Mouse (Mus musculus) left cerebral cortex, postnatal 14 days (tissue): Measurements from ENCODE around the gene Vps37c. TPM values are rescaled to one million over a fixed set of nuclear protein-coding genes. Genes with fewer than 3 reads are reported as not detected.

Experiments used
- DNase-seq, 2 experiments: peaks; one replicate each; pipeline ENCODE4 v3.0.0; 2021 to 2022; ENCODE audit warnings: low spot score in 2 of 2, mixed read lengths in 1 of 2
- intact Hi-C: fragments of 180-260 bp; cut with DNase I; formaldehyde crosslinking; loops from one replicate; pipeline ENCODE4 v1.15.1; 2025
- long read RNA-seq, 2 experiments: library from polyadenylated mRNA; stranded (forward); transcript quantifications; one replicate each; pipeline ENCODE4 v2.0.0; 2021
- total RNA-seq, 2 experiments: library from RNA; stranded (reverse); gene quantifications; 2 replicates each; pipeline ENCODE4 v1.2.3; 2021

The Vps37c gene
- 10 to 100 TPM; 29.3 to 32.5 TPM for total RNA-seq
- long read RNA-seq, experiment 1, transcript Vps37c-201 (5 exons, 2,686 nt), result major isoform, 55 of 91 reads
- long read RNA-seq, experiment 1, partial matches to known transcripts, result 0 of 91 reads
- long read RNA-seq, experiment 1, other reads (novel, unspliced or antisense), result 32 of 91 reads
- long read RNA-seq, experiment 2, transcript Vps37c-201 (5 exons, 2,686 nt), result major isoform, 67 of 96 reads
- long read RNA-seq, experiment 2, transcript Vps37c-203 (5 exons, 2,690 nt), result minor isoform, 9 of 96 reads
- long read RNA-seq, experiment 2, partial matches to known transcripts, result 3 of 96 reads
- long read RNA-seq, experiment 2, other reads (novel, unspliced or antisense), result 17 of 96 reads

DNA sequence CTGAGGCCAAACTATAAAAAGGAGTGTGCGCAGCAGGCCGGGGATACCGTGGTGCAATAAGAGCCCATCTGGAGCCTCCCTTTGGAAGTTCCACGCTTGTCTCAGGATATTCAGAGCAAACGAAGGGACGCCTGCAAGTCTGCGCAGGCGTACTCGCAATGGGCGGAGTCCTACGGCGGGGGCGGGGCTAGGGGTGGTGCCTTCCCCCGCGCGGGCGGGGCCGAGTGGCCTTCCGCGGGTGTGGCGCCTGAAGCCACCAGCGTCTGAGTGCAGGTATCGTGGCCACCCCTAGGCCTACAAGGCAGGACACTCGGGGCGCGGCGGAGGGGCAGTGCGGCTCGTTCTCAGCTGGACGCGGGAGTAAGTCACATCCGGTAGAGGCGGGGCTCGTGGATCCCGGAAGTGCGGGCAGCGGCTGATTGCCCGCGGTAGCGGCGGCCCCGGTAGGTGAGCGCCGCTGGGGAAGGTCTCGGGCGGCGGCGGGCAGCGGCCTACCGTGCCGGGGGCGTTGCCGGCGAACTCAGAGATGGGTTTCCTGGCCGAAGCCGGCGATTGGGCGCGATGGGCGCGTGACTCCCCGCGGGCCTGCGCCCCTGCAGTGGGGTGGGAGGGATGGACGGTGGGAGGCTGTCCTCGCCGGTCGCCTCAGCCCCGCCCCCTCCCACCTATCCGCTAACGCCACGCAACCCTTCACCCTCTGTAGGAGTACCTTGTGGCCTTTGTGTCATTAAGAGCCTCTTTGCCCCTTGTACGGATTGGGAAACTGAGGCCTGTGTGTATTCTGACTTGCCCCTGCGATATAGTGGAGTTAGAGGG is at the start of gene Vps37c:
Gene Vps37c (plus strand): TSS at position 199 of the 816 bp plus-strand sequence.
- intact Hi-C loops, result no loop called here
- peak; percentile 91 to 92 for DNase-seq

DNA sequence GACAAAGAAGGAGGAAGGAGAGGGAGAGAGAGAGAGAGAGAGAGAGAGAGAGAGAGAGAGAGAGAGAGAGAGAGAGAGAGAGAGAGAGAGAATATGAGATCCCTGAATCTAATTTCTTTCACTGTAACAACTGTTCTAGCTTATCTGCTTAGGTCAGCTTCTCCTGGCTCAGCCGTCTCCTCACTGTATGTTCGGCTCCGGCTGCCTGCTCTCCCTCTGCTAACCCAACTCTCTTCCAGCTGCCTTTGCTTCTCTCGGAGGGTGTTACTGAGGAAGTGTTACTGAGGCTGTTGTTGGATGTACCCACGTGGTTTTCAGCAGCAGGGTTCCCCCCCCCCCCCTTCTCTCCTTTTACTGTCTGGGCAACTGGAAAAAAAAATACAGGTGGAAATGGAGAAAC is 48.5 kb upstream of the Vps37c start:
- intact Hi-C loops, result no loop called here
- DNase-seq, result no peak

- no peak for DNase-seq
Measured at GRCm38 (mm10) chr19:10640589-10641378, 47.8 kb upstream of the Vps37c start.

DNA sequence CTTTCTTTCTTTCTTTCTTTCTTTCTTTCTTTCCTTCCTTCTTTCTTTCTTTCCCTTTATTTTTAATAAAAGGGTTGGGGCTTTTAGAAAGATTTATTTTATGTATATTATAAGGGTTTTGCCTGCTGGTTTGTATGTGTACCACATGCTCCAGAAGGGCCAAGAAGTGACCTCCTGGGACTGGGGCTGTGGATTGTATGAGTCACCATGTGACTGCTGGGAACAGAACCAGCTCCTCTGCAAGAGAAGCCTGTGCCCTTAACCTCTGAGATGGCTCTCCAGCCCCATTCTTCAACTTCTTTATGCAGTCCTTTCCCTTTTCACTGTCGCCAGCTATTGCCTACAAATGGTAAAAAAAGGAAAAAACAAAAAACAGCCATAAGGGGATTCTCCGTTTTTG is 42.9 kb upstream of the Vps37c start:
- no peak for DNase-seq
- intact Hi-C loops, result no loop called here

More at GRCm38 (mm10) chr19:10640589-10641378, 47.8 kb upstream of the Vps37c start:
- intact Hi-C loops, result no loop called here

DNA sequence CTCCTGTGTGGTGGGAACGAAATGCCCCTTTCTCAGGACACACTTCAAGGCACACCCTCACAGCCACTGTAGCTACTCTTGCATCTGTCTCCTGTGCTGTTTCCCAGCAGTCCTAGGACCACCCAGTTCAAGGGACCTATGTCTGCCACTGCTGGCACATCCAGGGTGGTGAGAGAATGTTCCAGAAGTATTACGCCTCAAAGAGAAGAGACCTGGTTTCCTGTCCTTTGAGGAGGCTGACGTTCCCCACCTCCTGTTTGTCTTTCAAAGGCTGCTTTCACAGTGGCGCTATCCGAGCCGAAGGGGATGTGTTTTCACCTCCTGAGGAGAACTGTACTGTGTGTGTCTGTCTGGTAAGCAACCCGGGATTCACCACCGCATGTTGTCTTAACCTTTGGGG is 40.4 kb upstream of the Vps37c start:
- intact Hi-C loops, result no loop called here
- no peak for DNase-seq

- DNase-seq, result no peak
- intact Hi-C loops, result no loop called here
Measured at GRCm38 (mm10) chr19:10656058-10656457, 32.5 kb upstream of the Vps37c start.

GRCm38 (mm10) chr19:10657742-10658141 is 30.8 kb upstream of the Vps37c start:
- DNase-seq, result no peak
- intact Hi-C loops, result no loop called here

DNA sequence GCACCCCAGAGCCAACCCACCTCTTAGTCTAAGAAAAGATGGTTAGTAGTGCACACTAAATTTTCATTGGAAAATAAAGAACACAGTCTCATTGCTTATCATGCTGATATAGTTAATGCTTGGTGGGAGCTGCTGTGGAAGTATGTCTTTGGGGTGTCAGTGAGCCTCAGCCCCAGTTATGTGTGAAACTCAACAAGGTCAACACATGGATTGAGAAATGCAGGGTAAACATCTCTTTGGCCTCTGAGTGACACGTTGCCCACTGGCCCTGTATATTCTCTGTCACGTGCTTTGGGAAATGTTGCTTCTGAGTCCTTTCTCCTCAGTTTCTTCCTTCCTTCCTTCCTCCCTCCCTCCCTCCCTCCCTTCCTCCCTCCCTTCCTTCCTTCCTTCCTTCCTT is 30.1 kb upstream of the Vps37c start:
- no peak for DNase-seq
- intact Hi-C loops, result no loop called here

GRCm38 (mm10) chr19:10661373-10661772 is 27.2 kb upstream of the Vps37c start:
- intact Hi-C loops, result no loop called here
- DNase-seq, result no peak

- intact Hi-C loops, result no loop called here
- no peak for DNase-seq
Measured at GRCm38 (mm10) chr19:10661919-10662318, 26.6 kb upstream of the Vps37c start.

DNA sequence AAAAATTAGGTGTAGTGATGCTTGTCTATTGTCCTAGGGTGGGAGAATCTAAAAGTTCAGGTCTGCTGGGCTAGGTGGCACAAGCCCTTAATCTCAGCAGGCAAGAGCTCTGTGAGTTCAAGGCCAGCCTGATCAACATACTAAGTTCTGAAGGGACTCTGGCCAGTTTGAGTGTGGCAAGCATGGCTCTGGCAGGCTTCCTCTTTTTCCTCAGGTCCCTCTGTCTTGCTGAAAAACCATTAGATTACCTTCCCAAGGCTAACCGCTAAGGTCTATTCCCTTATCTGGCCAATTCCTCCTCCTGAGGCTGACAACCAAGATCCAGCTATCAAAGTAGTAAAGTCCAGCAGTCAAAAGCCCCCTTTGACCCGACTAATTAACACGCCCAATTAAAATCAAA is 25.9 kb upstream of the Vps37c start:
- DNase-seq, result no peak
- intact Hi-C loops, result no loop called here

DNA sequence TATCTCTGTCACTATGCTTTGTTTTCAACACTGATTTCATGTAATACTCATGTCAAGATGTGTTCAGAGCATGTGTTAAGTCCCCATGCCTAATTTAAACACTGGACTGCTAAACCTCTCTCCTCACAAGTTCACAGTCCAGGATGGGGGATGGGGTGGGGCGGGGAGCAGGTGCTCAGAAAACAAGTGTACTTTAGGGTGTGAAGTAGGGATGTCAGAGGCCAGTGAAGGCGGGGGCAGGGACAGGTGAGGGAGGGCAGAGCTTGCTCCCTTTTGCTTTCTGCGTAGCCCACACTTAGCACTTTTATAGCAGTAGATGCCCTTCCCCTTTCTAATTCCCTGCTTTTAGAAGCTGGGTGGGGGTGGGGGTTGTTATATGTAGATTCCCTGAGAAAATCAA is 23.4 kb upstream of the Vps37c start:
- no peak for DNase-seq
- intact Hi-C loops, result loop anchor here (5.0 kb wide), 2 partner anchors 292 to 312 kb away; no protein-coding TSS in a partner anchor

DNA sequence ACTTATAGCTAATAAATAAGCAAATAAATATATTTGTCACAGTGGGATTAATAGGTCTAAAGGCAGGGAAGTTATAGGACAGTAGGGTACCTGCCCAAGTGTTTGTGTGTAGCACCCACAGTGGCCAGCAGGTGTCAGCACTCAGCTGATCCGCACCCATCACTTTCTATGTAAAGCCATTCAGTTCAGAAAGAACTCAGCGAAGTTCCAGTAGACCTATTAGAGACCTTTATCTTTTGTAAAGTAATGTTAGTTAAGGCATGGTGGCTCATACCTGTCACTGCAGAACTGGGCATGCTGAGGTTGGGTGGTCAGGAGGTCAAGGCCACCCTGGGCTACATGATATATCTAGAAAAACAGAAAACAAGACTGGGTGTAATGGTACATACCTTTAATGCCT is 23.0 kb upstream of the Vps37c start:
- intact Hi-C loops, result loop anchor here (5.0 kb wide), 2 partner anchors 292 to 312 kb away; no protein-coding TSS in a partner anchor
- DNase-seq, result peak; percentile 43 to 78

DNA sequence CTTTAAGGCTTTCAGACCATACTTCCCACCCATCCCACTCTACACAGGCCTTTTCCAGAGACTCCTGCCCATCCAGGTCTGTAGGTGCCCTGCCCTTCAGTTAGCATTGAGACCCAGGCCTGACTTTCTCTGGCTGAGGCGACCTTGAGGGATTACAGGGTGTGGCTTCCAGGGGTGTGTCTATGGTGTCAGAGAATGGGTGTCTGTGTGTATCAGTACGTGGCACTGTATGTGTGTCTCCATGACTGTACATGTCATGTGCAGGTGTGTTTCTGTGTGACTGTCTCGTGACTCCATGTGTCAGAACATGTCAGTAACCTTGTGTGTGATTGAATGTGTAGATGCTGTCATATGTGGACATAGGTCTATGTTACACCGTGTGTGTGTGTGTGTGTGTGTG is 17.2 kb upstream of the Vps37c start:
- intact Hi-C loops, result no loop called here
- DNase-seq, result no peak

DNA sequence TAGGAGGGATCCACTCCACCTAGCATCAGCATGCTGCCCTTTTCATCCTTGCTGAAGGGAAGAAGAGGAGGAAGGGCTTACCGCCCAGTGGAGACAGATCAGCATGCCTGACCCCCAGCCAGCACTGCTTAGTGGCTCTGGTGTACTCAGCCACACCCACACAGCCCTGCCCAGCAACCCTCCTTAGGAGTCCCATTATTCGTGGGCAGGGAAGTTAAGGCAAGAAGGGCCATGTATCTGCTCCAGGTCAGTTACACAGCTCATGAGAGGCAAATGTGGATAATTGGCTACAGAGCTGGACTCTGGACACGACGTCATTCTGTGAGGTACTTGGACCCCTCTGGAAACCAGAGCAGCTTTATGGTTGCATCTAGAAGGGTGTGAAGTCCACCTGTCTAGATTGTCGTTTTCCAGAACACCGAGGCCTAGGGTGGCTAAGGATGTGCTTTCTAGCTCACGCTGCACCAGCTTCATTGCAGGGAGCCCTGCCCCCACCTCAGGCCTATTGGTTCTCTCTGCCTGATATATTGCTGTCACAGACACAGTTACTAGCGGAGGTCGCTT is 16.6 kb upstream of the Vps37c start:
- DNase-seq, result no peak
- intact Hi-C loops, result no loop called here

GRCm38 (mm10) chr19:10673275-10673674 is 15.3 kb upstream of the Vps37c start:
- DNase-seq, result no peak
- intact Hi-C loops, result no loop called here

GRCm38 (mm10) chr19:10676656-10677055 is 11.9 kb upstream of the Vps37c start:
- no peak for DNase-seq
- intact Hi-C loops, result no loop called here

DNA sequence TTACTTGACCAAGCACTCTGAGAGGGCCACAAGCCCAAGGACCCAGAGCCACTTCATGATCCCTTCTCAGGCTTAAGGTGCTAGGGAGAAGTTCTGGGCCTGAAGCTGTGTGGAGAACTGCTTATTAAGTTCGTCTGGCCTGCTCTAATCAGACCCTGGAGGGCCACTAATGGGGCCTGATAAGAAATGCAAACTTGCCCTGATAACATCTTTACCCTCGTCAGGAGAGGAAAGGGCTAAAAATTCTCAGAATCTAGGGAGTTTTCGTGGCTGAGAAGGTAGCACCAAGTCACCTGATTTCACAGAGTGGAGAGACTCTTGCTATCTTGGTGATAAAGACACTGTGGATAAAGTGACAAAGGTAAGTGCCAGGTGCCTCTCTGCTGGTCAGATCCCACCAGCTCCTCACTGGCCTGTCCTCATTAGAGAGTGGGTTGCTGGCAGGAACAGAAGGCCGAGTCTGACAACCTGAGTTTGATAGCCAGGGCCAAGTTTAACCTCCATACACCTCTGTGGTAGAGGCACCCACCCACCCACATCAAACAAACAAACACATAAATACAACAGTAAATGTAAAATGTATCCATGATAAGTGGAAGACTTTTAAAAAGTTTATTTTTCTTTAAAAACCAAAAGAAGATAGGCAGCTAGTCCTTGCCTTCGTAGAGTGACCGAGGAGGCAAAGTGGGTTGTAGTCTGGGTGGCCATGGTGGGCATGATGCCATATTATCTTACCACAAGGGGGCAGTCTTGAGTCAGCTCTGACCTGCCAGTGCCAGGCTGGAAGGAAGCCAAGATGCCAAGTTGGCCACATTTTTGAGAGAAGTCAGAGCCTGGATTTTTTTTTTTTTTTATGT is 10.4 kb upstream of the Vps37c start, which contains the start of gene Pga5:
Gene Pga5 (minus strand): TSS at position 157 of the 857 bp plus-strand sequence.
- peak; percentile 86 to 89 for DNase-seq
- intact Hi-C loops, result loop anchor here (2.0 kb wide), 1 partner anchor 31 kb away; no protein-coding TSS in a partner anchor

DNA sequence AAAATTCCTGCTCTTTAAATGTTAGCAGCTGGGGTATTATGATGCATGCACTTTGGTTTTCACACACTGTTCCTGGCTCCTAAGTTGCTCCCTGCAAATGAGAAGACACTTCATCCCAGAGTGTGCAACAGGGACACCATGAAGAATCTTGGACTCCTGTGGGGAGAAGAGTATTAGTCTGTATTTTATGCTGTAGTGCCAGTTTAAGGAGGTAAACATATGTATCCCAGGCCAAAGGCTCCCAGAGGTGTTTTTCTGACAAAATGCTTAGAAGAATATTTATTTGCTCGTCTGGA is 9.8 kb upstream of the Vps37c start:
- intact Hi-C loops, result loop anchor here (2.0 kb wide), 1 partner anchor 30 kb away; no protein-coding TSS in a partner anchor

More for the DNA sequence above, 9.8 kb upstream of the Vps37c start:
- no peak for DNase-seq
